Mouse (Mus musculus) MEL (cell line): ENCODE measurements around the gene Atp1a2.

ENCODE experiments used
- BHLHE40 ChIP-seq: IDR thresholded peaks from 2 replicates; pipeline ENCODE4 v1.6.1; 2012; ENCODE audit warnings: low read depth, mild to moderate bottlenecking, inconsistent platforms, low read length, improper control_type of control experiment, borderline replicate concordance
- CHD2 ChIP-seq: IDR thresholded peaks from 2 replicates; pipeline ENCODE4 v1.6.1; 2011; ENCODE audit warnings: low read length, improper control_type of control experiment
- CTCF ChIP-seq, 3 experiments: IDR thresholded peaks in 2 of 3; conservative IDR thresholded peaks in 1 of 3; 2 replicates each; pipeline ENCODE4 v1.5.1; 2011 to 2012; ENCODE audit warnings: low read length in 3 of 3, low read depth in 2 of 3, mild to moderate bottlenecking in 2 of 3, improper control_type of control experiment in 1 of 3, inconsistent platforms in 1 of 3, mixed read lengths in 1 of 3, moderate library complexity in 1 of 3; ENCODE audit not compliant: control insufficient read depth in 1 of 3, insufficient read depth in 1 of 3, poor library complexity in 1 of 3, severe bottlenecking in 1 of 3
- E2F4 ChIP-seq: IDR thresholded peaks from 2 replicates; pipeline ENCODE4 v1.6.1; 2011; ENCODE audit warnings: low read depth, low read length, improper control_type of control experiment, borderline replicate concordance
- MAFK ChIP-seq: IDR thresholded peaks from 2 replicates; pipeline ENCODE4 v1.6.1; 2011; ENCODE audit warnings: low read depth, mild to moderate bottlenecking, low read length, improper control_type of control experiment, borderline replicate concordance
- MYB ChIP-seq: IDR thresholded peaks from 2 replicates; pipeline ENCODE4 v1.6.1; 2011; ENCODE audit warnings: mild to moderate bottlenecking, low read depth, low read length, improper control_type of control experiment
- POLR2A ChIP-seq, 2 experiments: IDR thresholded peaks; 2 replicates each; pipeline ENCODE4 v1.6.1; 2011 to 2012; ENCODE audit warnings: low read length in 2 of 2, mild to moderate bottlenecking in 2 of 2, control low read depth in 1 of 2, improper control_type of control experiment in 1 of 2, low read depth in 1 of 2, moderate library complexity in 1 of 2; ENCODE audit not compliant: control insufficient read depth in 1 of 2, insufficient read depth in 1 of 2, poor library complexity in 1 of 2
- POLR2AphosphoS2 ChIP-seq: IDR thresholded peaks from 2 replicates; pipeline ENCODE4 v1.6.1; 2011; ENCODE audit warnings: low read length, improper control_type of control experiment
- POLR2AphosphoS5 ChIP-seq: IDR thresholded peaks from 2 replicates; pipeline ENCODE4 v1.6.1; 2012; ENCODE audit warnings: low read depth, borderline replicate concordance, mild to moderate bottlenecking, inconsistent platforms, low read length, moderate library complexity, mixed read lengths
- SMC3 ChIP-seq: IDR thresholded peaks from 2 replicates; pipeline ENCODE4 v1.6.1; 2011; ENCODE audit warnings: low read depth, low read length, improper control_type of control experiment
- ZNF384 ChIP-seq: IDR thresholded peaks from 2 replicates; pipeline ENCODE4 v1.6.1; 2012; ENCODE audit warnings: low read depth, mild to moderate bottlenecking, inconsistent platforms, low read length, improper control_type of control experiment

GRCm38 (mm10) chr1:172261477-172262078 lies 36.3 kb downstream of the Atp1a2 start, which contains the start of gene Igsf8:
- TF ChIP-seq POLR2AphosphoS2 (no peak), BHLHE40 (no peak), CHD2 (no peak), POLR2A (IDR thresholded peaks at IDR 0.05; ENCODE audit: control insufficient read depth in 1 of 2, insufficient read depth in 1 of 2, low read depth in 1 of 2, low read length in 2 of 2, poor library complexity in 1 of 2) (no peak), CTCF (IDR thresholded peaks at IDR 0.05 in 2 of 3, conservative IDR thresholded peaks at IDR 0.05 in 1 of 3; ENCODE audit: control insufficient read depth in 1 of 3, insufficient read depth in 1 of 3, low read depth in 2 of 3, low read length in 3 of 3, poor library complexity in 1 of 3, severe bottlenecking in 1 of 3) (no peak), MAFK (no peak), SMC3 (no peak), ZNF384 (no peak), POLR2AphosphoS5 (no peak), E2F4 (no peak), MYB (no peak)
